Mouse (Mus musculus) heart, postnatal 10 days (tissue): ENCODE data around the gene Cln5. TPM values are rescaled to one million over a fixed set of nuclear protein-coding genes. Genes with fewer than 3 reads are reported as not detected.

Experiments used
- DNase-seq, 2 experiments: peaks; one replicate each; pipeline ENCODE4 v3.0.0; 2021
- intact Hi-C: fragments of 180-260 bp; cut with DNase I; formaldehyde crosslinking; loops from one replicate; pipeline ENCODE4 v1.15.1; 2025
- total RNA-seq, 2 experiments: library from RNA; stranded (reverse); gene quantifications; 2 replicates each; pipeline ENCODE4 v1.2.3; 2021

The Cln5 gene
- total RNA-seq, 2 experiments from 2014 or later: 16.7 to 19.1 TPM

DNA sequence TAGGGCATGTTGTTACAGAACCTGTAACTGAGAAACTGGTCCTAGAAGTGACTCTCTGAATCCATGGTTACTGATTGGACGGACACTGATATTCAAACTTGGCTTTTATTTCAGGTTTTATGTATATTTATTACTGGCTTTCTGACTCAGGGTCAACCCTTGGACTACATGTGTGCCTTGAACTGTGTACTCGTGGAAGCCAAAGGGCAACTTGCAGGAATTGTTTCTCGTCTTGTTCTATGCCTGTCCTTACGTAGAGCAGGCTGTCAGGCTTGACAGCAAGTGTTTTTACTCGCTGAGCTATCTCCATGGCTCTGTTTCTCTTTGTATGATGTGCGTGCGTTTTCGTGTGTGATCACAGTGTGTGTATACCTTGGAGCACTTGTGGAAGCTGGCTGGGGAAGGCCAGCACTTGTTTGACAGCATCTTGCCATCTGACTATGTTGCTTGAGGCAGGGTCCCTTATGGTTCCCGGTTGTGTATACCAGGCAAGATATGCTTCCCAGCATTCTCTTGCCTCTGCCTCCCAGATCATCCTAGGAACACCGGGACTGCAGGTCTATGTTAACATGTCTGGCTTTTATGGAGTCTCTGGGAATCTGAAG, 32.8 kb downstream of the Cln5 start:
- no peak for DNase-seq
- intact Hi-C loops: no loop called here

GRCm38 (mm10) chr14:103106301-103106700, 36.3 kb downstream of the Cln5 start:
- DNase-seq: no peak
- intact Hi-C loops: no loop called here

GRCm38 (mm10) chr14:103109971-103110370, 40.0 kb downstream of the Cln5 start:
- intact Hi-C loops: no loop called here
- no peak for DNase-seq

GRCm38 (mm10) chr14:103112606-103113363, 42.8 kb downstream of the Cln5 start:
- no peak for DNase-seq
- intact Hi-C loops: no loop called here

GRCm38 (mm10) chr14:103114994-103115670, 45.1 kb downstream of the Cln5 start:
- intact Hi-C loops: no loop called here
- no peak for DNase-seq

GRCm38 (mm10) chr14:103125756-103126155, 55.7 kb downstream of the Cln5 start:
- DNase-seq: no peak
- intact Hi-C loops: loop anchor here (5.0 kb wide), 1 partner anchor 58 kb away; no protein-coding TSS in a partner anchor

Other genes starting within 250 kb of the Cln5 start
- gene Kctd12, start 87.6 kb upstream of the Cln5 start, total RNA-seq: 10 to 100 TPM; 41.3 to 42.5 TPM
- not detected for gene Acod1, start 23.2 kb upstream of the Cln5 start, total RNA-seq
- 10 to 100 TPM; 59.8 to 65.2 TPM for gene Fbxl3, start 29.4 kb downstream of the Cln5 start, total RNA-seq